ENCODE assay signal across 19 mouse cellular contexts in the genomic region with DNA sequence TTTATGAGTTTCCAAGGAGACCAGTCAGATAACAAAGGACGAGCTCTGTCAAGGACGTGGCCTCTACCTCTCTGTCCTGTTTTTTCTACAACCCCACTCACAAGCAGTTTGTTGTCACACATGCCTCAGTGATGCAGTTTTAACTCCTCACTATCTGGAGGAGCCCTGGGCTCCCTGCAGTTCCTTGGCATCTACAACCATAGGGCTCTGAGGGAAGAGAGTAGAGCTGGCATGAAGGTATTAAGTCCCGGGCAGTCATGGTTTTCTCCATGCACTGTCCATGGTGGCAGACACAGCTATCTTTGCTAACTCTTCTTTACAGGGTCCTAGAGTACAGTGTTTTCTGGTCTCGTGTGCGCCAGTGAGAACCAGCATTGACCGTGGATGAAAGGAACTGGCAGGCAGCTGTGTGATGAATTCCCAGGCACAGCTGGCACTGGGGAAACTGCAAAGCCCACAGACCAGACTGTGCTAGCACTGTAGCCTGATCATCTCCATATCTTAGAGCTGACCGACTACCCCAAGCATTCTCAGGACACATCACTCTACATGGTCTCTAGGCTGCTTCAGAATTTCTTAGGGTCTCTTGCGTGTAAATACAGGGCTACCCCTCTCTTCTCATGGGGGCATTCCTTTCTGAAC.
A peak's percentile ranks its signal among the peaks of the same experiment; 100 is the strongest.
DNase-seq lines count a peak whose midpoint lies in the region; ATAC-seq lines count a peak whose summit lies in the region.
"Had no signal": no experiment of that assay in that cellular context is flagged by ENCODE, and none has a peak within 500 bp of the region (broad histone marks: within the 10 kb centered on the region; RNA-seq: fewer than 3 reads in every experiment).

No protein-coding gene starts in this region.

- H3K27ac ChIP-seq in hindbrain, embryonic 10.5 days, result peak overlapping the region; percentile 45; the same call in 1 of the 2 replicates
- no peak overlapping the region; the same call in 1 of the 2 replicates for H3K27ac ChIP-seq in hindbrain, embryonic 16.5 days (ENCODE audit: low read depth, low read length)
- H3K27ac ChIP-seq in neural tube, embryonic 13.5 days (replicated peaks), result peak overlapping the region; percentile 70
- H3K27ac ChIP-seq: heart, embryonic 10.5 days; limb, embryonic 12.5 days; liver, embryonic 13.5 days; stomach, embryonic 15.5 days had no signal

- peak; percentile 50 for DNase-seq in heart, adult 11 months
- DNase-seq in heart, postnatal 36 days, result no peak
- DNase-seq in hindbrain, embryonic 10.5 days (ENCODE audit: low spot score), result no peak
- DNase-seq in gastrocnemius, postnatal 4 days (ENCODE audit: low spot score in 2 of 2), result no peak
- DNase-seq in testis, postnatal 14 days (ENCODE audit: low spot score), result no peak
- DNase-seq: adrenal gland, postnatal 36 days; cerebellum, postnatal 25 days; gastrocnemius, postnatal 25 days; heart, postnatal 10 days; kidney, adult 9 months; kidney, postnatal 4 days; liver, embryonic 13.5 days had no signal

- H3K4me1 ChIP-seq in hindbrain, embryonic 10.5 days (replicated peaks), result no peaks in the 10 kb centered on the region; the same call in 1 of the 2 replicates
- H3K4me1 ChIP-seq in hindbrain, embryonic 16.5 days (ENCODE audit: control insufficient read depth, insufficient read depth, low read depth, low read length), result peaks cover 9% of the 10 kb centered on the region; the same call in 1 of the 2 replicates
- H3K4me1 ChIP-seq in neural tube, embryonic 13.5 days (replicated peaks), result peaks cover 13% of the 10 kb centered on the region
- H3K4me1 ChIP-seq: heart, embryonic 10.5 days; limb, embryonic 12.5 days; liver, embryonic 13.5 days; stomach, embryonic 15.5 days had no signal

- no peaks in the 10 kb centered on the region for H3K9me3 ChIP-seq in hindbrain, embryonic 10.5 days
- H3K9me3 ChIP-seq in hindbrain, embryonic 16.5 days (ENCODE audit: control insufficient read depth, low read length), result no peaks in the 10 kb centered on the region
- no peaks in the 10 kb centered on the region for H3K9me3 ChIP-seq in neural tube, embryonic 13.5 days
- H3K9me3 ChIP-seq: heart, embryonic 10.5 days; limb, embryonic 12.5 days; liver, embryonic 13.5 days; stomach, embryonic 15.5 days had no signal

- H3K4me2 ChIP-seq in hindbrain, embryonic 16.5 days (ENCODE audit: low read length), result no peak overlapping the region
- H3K4me2 ChIP-seq in neural tube, embryonic 13.5 days, result no peak overlapping the region
- H3K4me2 ChIP-seq: limb, embryonic 12.5 days; liver, embryonic 13.5 days; stomach, embryonic 15.5 days had no signal

- H3K9ac ChIP-seq in hindbrain, embryonic 16.5 days (ENCODE audit: low read depth, low read length), result no peak overlapping the region
- H3K9ac ChIP-seq in neural tube, embryonic 13.5 days, result no peak overlapping the region
- H3K9ac ChIP-seq: limb, embryonic 12.5 days; liver, embryonic 13.5 days; stomach, embryonic 15.5 days had no signal

- ATAC-seq in hindbrain, embryonic 16.5 days, result peak; percentile 71
- ATAC-seq in neural tube, embryonic 13.5 days (ENCODE audit: low read depth), result peak; percentile 71
- ATAC-seq: activated CD4-positive, CD25-positive, alpha-beta regulatory T cell, adult 4 months; Patski had no signal

- H3K4me3 ChIP-seq in hindbrain, embryonic 10.5 days, result no peak overlapping the region
- H3K4me3 ChIP-seq in hindbrain, embryonic 16.5 days (ENCODE audit: low read length), result no peak overlapping the region
- no peak overlapping the region for H3K4me3 ChIP-seq in neural tube, embryonic 13.5 days
- H3K4me3 ChIP-seq: heart, embryonic 10.5 days; limb, embryonic 12.5 days; liver, embryonic 13.5 days; stomach, embryonic 15.5 days had no signal

- intact Hi-C loops in heart, postnatal 36 days (cut with DNase I), result no loop called here

- 83% methylated on average over 8 of the region's 8 CpGs for WGBS in hindbrain, embryonic 10.5 days
- WGBS in hindbrain, embryonic 16.5 days, result 51% methylated on average over 8 of the region's 8 CpGs
- 67% methylated on average over 8 of the region's 8 CpGs for WGBS in neural tube, embryonic 13.5 days

- H3K36me3 ChIP-seq in hindbrain, embryonic 10.5 days, result no peaks in the 10 kb centered on the region
- H3K36me3 ChIP-seq in hindbrain, embryonic 16.5 days (ENCODE audit: control insufficient read depth, insufficient read depth, low read length), result no peaks in the 10 kb centered on the region
- H3K36me3 ChIP-seq in neural tube, embryonic 13.5 days, result no peaks in the 10 kb centered on the region
- H3K36me3 ChIP-seq: heart, embryonic 10.5 days; limb, embryonic 12.5 days; liver, embryonic 13.5 days; stomach, embryonic 15.5 days had no signal

- no peaks in the 10 kb centered on the region for H3K27me3 ChIP-seq in hindbrain, embryonic 10.5 days (ENCODE audit: insufficient read depth, poor library complexity, severe bottlenecking)
- H3K27me3 ChIP-seq in hindbrain, embryonic 16.5 days (replicated peaks; ENCODE audit: control insufficient read depth, insufficient read depth, low read length), result no peaks in the 10 kb centered on the region
- no peaks in the 10 kb centered on the region for H3K27me3 ChIP-seq in neural tube, embryonic 13.5 days
- H3K27me3 ChIP-seq: limb, embryonic 12.5 days; liver, embryonic 13.5 days; Patski; stomach, embryonic 15.5 days had no signal
